Mouse (Mus musculus) liver, embryonic 14.5 days (tissue): ENCODE results near the gene Olfr1200.

Source experiments
- CTCF ChIP-seq: IDR thresholded peaks from 2 replicates; pipeline ENCODE4 v1.5.1; 2016; ENCODE audit warnings: antibody characterized with exemption, low read depth, control low read depth
- EP300 ChIP-seq: IDR thresholded peaks from 2 replicates; pipeline ENCODE4 v1.6.1; 2016; ENCODE audit warnings: antibody characterized with exemption, low read depth

- TF ChIP-seq EP300, result no peak
- no peak for TF ChIP-seq CTCF
Measured at GRCm38 (mm10) chr2:88751270-88751669, 19.0 kb downstream of the Olfr1200 start, which contains the start of gene Olfr1198.
